Mouse (Mus musculus): ENCODE data around the gene Zfp341.

The Zfp341 gene

DNA sequence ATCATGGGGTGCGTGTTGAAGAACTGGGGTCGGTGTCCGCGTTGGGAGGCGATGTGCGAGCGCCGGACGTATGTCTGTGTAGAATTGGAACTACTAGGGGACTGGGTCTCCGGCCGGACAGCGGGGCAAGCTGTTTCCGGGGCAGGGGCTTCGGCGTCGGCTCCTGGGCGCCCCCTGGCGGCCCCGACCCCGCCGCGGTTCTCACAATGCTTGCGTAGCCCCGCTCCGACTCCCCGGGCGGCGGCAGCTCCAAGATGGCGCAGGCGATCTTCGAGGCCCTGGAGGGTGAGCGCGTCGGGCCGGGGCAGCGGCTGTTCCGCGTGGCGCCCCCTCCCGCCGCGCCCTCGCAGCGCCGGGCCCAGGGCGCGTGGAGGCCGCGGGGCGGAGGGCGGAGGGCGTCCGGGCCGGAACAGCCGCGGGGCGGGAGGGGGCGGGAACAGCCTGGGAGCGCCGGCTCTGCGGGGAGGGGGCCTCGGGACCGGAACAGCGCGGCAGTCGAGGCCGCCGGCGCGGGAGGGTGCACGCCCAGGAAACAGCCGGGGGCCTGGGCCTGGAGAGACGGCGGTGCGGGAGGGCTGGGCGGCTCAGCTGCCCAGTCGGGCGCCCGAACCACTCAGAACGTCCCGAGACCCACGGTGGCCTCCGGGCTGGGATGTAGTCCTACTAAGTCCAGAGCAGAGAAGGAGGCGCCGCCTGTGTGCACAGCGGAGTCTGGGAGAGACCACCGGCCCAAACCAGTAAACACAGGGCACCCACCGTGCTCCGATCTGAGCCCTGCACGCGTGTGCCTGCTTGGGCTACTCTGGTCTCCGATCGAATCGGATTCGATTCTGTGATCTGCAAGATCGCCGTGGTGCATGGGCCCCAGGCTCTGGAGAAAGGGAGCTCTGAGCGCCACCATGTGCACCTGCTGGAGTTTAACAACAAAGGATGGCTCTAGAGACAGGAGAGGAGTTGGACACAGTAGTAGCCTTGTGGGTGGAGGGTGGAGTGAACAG, at the start of gene Zfp341, which contains the start of gene 4930519P11Rik:
Gene Zfp341, plus strand, starts transcription at position 180 of the 998 bp plus-strand sequence.
Gene 4930519P11Rik, minus strand, starts transcription at position 320 of the 998 bp plus-strand sequence.
- in situ Hi-C loops (cut with MboI, MseI) = loop anchor here (5.0 kb wide), 1 partner anchor 44 kb away; no protein-coding TSS in a partner anchor

DNA sequence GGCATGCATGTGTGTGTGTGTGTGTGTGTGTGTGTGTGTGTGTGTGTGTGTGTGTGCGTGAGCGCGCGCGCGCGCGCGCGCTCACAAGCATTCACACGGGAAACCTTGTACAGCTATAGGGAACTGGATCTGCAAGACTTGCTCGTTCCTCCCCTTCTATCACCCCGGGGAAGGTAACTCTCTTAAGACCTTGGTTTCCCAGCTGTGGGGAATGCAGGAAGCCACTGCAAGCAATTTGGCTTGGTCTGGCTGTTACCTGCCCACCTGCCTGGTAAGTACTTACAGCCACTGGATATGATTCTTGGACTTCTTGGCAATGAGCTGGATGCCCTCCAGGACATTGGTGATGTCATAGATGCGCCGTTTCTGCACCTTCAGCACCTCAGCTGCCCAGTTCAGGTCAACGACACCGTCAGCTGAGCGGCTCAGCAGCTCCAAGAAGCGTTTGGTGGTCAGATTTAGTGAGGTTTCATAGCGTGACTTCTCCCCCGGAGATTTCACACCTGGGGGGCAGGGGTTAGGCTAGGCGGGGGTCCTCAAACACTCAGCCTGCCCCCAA, 49.4 kb upstream of the Zfp341 start:
- in situ Hi-C loops (cut with MboI, MseI) = no loop called here

DNA sequence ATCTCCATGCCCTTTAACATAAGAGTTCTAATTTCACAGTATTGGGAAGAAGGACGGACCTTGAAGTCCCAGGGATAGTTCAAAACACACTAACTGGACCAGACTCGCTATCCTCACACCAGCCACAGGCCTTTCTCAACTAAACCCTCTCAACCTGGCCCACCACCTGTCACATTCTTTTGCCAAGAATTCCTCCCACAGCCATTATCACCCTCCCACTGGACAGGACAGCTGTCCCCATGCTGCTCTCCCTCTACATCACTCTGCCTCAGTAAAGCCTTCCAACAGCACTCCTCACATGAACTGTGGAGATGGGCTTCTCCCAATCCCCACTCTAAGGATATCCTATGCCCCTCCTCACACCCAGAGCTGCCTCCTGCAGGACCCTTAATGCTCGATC, 47.5 kb upstream of the Zfp341 start:
- in situ Hi-C loops (cut with MboI, MseI) = no loop called here

DNA sequence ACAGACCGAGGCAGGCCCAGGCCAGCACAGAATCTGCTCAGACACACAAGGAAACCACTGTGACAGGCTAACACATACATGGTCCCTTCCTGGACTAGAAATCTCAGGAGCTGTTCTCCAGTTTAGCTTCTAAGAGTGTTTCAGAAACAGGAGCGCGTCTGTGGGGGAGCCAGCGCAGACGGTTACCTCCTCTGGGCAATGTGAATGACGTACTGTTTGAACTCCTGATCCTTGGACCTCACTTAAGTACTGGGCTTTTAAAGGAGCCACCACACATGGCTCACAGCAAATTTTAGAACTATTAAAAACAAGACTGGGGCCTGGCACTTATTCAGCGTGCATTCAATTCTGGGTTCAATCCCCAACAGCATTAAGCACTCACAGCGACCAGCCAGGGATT, 46.5 kb upstream of the Zfp341 start:
- in situ Hi-C loops (cut with MboI, MseI) = no loop called here

DNA sequence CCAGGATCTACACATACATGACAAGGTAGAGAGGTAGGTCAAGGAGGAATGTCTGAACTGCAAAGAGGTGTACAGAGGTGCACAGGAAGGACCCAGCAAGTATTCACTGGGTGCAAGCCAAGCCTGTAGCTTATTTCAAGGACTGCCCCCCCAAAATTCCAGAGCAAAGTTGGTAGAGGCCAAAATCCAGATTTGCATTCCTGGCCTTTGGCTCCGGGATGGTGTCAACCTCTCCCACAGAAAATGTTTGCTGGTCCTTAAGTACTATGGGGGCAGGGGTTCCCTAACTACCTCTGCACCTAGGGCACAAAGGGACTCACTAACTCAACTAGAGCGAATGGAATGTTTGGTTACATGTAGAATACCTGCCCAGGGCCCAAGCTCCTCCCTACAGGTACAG, 45.3 kb upstream of the Zfp341 start:
- in situ Hi-C loops (cut with MboI, MseI) = no loop called here

DNA sequence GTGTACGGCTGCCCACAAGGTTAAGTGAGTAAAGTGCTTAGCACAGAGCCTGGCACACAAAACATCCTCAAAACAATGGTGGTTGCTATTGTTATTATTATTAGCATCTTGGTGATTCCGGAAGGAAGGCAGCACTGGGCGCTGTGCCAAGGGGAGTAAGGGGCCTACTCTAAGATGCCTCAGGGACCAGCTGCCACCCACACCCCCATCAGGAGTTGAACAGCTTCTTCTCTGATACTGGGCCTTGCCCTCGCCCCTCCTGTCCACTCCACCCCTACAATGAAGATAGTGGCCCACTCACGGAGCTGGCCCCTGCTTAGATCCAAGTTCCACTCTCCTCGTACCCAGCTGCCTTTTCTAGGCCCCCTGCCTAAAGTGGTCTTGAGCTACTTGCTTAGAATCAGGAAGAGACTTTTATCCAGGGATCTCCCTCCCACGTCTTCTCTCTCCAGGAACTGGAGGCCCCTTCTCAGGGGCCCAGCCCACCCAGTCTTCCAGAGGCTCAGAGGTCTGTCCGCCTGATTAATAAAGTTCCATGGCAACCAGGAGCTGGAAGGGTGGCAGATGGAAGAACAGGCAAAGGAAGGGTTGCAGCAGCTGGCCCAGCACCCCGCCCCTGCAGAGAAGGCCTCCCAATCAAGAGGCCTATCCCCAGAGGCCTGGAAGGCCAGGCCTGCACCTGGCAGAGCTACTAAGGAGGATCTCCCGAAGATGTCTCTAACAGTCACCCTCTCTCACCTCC, 44.6 kb upstream of the Zfp341 start:
- in situ Hi-C loops (cut with MboI, MseI) = no loop called here

DNA sequence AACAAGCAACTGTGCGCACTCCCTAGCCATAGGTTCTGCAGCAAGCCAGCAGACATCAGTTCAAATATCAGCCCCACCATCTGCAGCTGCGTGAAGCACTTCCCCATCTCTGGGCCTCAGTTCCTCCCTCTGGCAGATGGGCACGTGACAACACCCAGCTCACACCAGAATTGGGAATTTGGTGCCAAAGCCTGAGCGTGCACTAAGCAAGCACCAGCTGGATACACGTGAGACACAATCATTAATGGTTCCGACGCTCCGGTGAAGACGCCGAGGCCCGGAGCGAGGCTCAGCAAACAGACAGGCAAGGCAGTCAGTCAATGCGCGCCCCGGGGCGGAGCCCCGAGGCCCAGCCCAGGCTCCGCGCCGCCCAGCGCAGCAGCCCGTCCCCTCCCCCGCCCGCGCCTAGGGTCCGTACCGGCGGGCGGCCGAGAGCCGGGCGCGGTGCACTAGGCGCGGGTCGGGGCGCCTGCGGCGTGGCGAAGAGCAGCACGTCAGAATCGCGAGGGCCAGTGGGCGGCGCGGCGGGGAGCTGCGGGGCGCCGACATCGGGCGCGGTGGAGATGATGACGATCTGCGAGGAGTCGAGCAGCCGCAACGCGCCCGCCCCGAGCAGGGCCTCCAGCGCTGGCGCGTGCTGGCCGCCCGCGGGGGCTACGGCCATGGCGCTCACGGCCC, 43.9 kb upstream of the Zfp341 start:
- in situ Hi-C loops (cut with MboI, MseI) = no loop called here

DNA sequence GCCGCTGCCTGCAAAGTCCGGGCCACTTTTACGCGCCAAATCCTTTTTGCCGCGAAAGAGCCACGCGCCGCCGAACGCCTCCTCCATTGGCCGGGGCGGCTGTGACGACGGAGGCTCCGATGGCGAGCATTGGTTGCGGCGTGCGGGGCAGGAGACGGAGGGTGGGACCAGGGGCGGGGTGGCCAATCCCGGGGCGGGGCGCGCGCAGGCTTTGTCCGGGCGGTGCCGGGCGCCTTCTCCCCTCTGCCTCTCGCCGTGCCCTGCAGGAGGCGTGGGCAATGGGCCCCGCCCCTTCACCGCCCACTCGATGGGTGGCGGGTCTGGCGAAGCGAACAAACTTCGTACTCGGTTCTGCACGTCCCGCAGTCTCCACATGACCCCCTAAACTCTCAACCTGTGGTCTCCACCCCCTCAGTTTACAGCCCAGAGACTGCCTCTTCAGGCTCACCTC, 43.2 kb upstream of the Zfp341 start, which contains the start of gene E2f1:
Gene E2f1, minus strand, starts transcription at position 57 of the 451 bp plus-strand sequence.
- in situ Hi-C loops (cut with MboI, MseI) = no loop called here

DNA sequence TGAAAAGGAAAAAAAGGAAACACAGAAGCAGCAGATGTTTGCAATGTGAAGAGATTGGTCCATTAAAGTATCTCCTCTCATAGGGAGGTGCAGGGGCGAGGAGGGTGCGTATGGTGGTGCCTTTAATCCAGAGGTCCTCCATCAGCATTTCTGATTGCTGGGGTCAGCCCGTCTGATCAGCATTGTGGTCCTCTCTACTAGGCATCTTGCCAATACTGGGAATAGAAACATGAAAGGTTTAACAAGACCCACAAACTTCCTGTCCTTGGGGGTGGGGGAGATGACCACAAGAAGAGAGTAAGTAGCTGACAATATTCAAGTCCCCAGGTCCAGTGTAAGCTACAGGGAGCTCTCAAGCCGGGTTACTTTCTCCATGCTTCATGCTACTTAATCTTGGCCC, 42.4 kb upstream of the Zfp341 start:
- in situ Hi-C loops (cut with MboI, MseI) = no loop called here

DNA sequence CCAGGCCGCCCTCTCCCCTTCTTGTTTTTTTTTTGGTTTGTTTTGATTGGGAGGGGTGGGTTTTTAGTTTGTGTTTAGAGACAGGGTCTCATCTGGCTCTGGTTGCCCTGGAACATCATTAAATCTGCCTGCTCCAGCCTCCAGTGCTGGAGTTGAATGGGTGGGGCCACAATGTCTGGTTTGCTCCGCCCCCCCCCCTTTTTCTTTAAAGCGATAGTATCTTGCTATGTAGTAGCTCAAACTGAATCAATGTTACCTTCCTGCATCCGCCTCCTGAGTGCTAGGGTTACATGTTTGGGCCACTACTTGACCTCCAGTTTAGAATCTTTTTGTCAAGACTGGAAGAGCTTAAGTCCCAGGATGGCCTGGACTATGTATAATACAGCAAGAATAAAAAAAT, 41.8 kb upstream of the Zfp341 start:
- in situ Hi-C loops (cut with MboI, MseI) = no loop called here

DNA sequence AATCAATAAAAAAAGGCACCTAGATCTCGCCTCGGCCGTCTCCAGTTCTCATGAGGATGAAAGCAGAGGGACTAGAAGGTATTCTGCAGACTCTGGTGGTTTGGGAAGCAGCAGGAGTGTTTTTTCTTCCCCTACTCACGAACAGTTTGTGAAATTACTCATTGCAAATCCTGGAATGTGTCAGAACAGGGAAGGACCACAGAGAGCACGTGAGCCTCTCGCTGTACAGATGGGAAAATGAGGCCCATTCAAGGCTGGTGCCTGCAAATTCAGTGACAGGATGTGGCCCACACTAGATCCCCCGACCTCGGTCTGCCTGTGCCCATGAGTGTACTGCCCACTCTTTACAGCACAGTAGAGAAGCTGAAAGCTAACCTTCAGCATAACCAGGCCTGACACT, 41.1 kb upstream of the Zfp341 start:
- in situ Hi-C loops (cut with MboI, MseI) = no loop called here

DNA sequence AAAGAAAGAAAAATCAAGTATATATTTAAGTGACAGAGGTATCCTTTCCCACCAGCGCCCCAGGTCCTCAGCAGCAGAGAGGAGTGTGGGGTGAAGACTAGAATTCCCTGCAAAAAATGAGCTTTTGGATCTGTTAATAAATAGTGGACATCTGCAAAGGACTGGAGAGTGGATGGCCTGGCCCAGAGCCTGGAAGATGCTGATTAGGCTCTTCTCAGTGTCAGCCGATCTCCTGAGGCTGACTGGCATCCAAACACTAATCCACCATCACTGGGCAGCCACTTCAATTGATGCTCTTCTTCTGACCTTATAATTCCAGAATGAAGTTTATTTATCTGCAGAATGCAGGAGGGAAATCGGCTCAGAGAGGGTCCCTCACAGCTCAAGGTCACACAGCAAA, 40.1 kb upstream of the Zfp341 start:
- in situ Hi-C loops (cut with MboI, MseI) = no loop called here

DNA sequence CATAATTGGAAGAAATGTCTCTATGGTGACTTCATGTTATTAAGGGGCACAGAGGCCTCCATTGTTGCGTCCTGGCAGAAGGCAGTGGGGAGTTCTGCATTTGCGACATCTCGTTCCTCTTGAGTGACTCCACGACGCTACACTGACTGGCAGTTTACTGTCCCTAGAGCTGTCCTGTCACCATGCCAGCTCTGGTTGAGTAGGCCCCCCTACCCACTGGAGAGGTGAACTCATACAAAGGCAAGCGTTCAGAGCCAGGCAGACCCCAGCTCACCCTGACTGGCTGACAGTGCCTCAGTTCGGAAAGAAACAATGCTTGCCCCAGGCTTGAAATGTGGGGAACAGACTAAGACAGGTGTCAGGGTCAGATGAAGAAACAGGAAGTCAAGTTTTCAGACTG, 38.8 kb upstream of the Zfp341 start:
- in situ Hi-C loops (cut with MboI, MseI) = no loop called here

DNA sequence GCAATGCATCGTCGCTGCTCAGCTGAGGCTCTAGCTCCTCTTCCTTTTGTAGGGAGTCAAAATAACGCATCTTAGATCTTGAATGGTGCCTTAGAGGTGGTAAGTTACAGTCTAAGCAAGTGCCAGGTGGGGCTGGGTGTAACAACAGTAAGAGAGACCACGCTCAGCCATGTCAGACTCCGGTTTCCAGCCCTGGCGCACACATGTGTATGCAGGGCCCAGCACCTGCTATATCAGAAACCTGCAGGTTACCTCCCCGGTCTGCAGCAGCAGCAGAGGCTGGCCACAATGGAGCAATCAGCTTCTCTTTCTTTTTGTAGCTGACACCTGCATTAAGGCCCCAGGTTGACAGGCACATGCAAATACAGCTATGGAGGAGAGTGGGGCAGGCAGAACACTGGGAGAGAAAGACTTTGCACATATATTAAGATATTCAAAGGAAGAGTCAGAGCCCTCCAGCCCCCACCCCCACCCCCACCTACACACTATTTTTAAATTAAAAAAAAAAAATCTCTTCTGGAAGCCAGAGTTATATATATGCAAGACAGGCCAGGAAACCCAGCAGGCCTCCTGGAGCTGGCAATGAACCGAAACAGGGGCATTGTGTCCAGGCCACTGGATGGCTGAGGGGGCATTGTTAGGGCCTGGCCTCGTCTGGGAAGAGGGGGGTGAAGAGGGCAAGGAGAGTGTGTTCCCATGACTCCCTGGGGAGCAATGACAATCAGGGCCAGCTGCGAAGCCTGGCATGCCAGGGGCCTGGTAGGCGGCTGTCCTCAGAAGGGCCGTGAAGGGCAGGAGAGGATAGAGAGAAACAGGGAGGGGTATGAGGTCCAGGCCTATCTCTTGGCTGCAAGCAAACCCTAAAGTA, 36.0 kb upstream of the Zfp341 start:
- in situ Hi-C loops (cut with MboI, MseI) = no loop called here

DNA sequence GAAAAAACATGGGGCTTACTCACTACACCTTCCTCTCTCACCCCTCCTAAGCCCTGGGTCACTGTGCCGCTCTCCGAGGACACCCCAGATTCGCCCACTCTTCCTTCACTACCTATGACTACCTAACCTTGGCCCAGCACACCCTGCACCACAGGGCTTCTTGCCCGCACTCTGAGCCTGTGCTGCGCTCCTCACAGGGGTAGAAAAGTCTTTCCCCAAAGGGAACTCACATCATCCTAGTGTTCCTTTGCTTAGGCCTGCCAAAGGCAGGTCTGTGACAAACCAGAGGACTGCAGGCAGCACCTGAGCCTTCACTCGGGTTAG, 35.4 kb upstream of the Zfp341 start:
- in situ Hi-C loops (cut with MboI, MseI) = no loop called here

DNA sequence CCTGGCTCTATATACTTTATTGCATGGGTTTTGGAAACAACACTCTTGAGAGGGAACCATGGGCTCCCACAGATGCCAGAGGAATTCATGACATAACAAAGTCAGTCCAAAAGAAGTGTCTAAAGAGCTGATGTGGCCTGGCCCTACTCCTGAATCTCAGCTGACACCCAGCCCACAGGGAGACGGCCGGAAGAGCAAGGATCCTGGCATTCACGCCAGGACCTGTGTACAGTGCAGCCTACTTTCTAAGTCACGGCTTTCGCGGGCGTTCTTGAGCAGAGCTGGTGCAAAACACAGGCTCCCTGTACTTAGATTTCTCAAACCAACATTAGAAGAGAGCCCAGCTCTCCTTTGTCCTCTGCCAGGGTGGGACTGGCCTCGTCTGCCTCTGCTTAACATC, 32.5 kb upstream of the Zfp341 start:
- in situ Hi-C loops (cut with MboI, MseI) = no loop called here

DNA sequence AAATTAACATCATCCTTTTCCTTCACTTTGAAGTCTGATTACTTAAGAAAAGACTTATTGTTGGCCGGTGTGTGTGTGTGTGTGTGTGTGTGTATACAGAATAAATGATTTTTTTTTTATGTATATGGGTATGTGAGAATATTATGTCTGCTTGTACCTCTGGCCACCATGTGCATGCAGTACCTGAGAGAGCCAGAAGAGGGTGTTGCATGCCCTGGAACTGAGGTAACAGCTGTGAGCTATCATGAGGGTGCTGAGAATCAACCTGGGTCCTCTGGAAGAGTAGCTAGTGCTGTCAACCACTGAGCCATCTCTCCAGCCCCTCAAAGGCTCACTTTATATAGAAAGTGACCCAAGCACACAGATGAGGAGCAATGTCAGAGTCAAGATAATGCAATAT, 31.7 kb upstream of the Zfp341 start:
- in situ Hi-C loops (cut with MboI, MseI) = no loop called here

DNA sequence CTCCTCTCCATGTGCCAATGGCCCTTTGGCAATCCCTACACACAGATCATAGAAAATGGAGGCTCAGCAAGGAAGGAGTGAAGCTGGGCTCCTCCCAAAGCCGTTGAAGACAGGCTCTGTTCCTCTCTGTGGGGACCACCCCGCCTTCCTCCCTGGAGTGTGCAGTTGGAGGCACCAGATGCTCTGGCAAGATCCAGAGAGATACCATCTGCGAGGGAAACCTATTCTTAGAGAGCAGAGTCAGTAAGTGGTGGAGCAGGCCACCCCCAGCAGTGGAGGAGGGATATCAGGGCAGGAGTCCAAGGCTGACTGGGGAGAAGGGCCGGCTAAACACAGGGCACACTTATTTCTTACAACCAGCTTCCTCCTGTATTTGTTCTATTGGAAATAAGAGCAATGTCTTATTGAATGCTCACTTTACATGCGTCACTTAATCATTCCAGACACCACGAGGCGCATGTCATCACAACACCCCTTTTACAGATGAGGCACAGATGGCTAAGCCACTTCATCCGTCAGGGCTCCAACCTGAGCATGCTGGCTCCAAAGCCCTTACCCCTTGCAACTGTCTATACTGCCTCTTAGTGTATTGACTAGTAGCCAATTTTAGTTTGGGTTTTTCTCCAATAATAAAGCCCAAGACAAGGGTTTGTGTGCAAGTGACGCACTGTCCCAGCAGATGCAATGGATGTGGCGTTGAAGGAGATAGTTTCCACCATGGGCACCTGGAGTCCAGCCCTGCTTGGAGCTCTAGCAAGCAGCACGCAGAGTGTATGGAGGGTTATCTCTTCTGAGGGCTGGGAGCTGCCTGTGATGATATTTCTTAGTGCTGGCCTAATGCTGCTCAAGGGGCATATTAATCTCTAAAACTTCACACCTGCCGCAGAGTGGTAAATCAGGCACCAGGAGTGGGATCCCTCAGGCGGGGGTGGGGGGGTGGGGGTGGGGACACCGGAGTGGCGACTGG, 28.9 kb upstream of the Zfp341 start:
- in situ Hi-C loops (cut with MboI, MseI) = no loop called here

DNA sequence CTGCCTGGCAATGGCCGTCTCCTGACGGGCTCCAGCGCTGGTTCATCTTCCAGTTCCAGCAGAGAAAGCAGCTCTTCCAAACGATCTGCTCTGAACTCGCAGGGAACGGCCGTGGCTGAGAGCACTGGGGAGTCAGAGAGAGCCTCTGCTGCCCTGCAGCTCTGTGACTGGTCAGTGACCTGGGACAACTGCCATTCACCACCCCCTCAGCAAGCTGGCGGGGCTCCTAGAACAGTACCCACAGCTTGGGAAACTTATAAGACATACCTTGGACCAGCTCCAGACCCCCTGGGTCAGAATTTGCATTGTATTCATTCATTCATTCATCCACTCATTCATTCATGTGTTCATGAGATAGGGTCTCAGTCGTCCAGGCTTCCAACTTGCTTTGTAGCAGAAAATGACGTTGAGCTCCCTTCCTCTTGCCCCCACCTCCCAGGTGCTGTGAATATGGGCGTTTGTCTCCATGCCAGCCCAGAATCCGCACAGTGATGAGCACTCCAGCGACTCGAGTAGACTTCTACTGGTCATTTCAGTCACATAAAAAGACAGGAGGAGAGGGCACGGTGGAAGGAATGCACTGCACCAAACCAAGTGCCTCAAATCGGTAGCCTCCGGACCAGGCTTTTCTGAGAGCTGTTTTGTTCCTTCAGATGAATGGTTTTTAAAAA, 28.0 kb upstream of the Zfp341 start:
- in situ Hi-C loops (cut with MboI, MseI) = no loop called here
